Mouse (Mus musculus): ENCODE measurements around the gene AW209491.

AW209491 gene

DNA sequence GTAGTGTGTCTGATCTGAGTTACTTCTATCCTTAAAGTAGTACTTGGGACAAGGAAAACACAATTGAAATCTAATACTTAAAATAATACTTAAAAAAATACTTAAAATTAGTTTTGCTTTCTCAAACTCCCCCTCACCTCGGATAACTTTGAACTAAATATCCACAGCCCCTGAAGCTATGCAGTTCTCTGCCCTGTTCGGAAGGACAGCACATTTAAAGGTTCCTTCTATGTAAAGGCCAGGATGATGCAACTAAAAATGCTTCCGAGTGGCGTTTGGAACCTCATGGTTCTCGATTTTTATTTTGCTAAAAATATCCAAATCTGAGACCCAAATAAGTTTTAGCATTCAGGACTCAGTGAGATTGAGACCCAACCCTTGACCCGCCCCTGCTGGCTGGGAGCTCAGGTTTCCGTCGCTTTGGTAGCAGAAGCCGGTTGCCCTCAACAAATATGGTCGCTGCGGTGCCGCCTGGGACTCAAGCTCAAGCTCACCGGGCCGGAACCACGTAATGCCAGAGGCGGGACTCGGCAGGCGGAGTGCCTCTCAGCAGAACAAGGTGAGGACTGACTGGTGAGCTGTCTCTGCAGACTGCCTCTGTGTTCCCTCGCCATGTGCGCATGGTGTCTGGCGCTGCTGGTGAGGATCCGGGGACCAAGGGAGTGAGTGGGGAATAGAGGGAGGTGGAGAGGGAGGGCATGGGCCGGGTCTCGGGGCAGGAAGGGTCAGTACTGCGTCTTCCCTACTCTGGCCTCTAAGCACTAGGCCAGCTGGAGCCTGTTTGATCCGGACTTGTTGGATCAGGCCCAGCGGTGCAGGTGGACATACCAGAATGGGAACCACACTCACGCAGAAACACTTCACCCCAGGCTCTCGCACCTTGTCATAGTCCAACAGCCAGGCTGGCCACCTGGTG lies at the start of gene AW209491:
AW209491 (plus strand) TSS at position 429 of the 916 bp plus-strand sequence.
- peak; percentile 95 for DNase-seq (ENCODE audit: low read depth)

DNA sequence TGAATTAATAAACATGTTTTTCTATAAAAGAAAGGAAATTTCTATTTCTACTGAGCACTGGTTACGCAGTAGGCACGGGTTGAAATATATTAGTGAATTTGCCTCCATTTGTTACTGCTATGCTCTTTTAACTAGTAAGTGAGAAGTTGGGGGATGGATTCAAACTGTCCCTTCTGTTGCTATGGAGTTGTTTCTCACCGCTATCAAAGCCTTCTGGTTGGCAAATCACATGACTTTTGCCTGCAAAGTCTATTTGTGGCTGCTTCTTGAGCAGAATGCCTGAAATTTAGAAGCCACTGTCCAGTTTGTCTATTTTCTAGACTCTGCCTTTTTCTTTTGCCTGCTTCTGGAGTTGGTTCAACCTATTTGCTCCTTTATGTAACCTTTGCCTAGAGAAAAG lies 49.6 kb upstream of the AW209491 start:
- no peak for DNase-seq (ENCODE audit: low read depth)

DNA sequence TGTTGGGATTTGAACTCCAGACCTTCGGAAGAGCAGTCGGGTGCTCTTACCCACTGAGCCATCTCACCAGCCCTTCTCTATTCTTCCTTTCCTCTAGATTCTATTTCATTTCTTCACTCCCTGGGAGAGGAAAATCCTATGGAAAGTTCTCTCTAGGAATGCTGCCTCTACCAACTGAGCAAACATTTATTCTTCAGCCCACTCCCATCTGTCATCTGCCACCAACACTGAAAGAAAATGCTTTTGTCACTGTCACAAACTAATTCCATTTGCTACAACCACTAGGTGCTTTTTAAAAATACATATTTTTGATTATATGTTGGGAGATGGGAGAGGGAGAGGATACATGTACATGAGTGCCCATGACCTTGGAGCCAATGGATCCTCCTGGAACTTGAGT lies 27.2 kb upstream of the AW209491 start:
- no peak for DNase-seq (ENCODE audit: low read depth)

DNA sequence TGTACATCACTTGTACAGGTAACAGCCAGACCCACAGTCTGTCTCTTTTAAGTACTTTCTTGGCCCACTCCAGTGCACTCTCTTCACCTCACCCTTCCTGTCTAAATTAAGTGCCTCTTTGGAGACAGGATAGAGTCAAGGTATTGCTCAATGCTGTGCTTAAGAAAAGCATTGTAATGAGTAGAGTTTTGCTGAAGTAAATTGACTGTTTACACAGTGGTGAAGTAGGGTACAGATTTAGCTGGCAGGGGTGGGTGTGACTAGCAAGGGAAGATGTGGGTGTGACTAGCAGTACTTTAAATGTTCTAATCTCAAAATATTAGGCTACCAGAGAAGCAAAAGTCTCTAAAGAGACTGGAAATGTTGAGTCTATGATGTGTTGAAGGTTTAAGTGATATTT lies 22.3 kb upstream of the AW209491 start:
- no peak for DNase-seq (ENCODE audit: low read depth)

DNA sequence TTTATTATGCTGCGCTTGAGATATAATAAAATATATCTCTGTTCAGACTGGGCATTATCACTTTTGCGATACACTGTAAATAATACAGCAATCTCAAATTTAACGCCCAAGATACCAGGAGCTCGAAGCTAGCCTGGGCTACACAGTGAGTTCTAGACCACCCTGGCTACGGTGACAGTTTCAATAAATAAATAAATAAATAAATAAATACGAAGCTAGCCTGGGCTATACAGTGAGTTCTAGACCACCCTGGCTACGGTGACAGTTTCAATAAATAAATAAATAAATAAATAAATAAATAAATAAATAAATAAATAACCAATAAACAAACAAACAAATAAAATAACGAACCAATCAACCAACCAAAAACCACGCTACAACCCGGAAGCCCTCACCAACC lies 17.5 kb upstream of the AW209491 start:
- no peak for DNase-seq (ENCODE audit: low read depth)

DNA sequence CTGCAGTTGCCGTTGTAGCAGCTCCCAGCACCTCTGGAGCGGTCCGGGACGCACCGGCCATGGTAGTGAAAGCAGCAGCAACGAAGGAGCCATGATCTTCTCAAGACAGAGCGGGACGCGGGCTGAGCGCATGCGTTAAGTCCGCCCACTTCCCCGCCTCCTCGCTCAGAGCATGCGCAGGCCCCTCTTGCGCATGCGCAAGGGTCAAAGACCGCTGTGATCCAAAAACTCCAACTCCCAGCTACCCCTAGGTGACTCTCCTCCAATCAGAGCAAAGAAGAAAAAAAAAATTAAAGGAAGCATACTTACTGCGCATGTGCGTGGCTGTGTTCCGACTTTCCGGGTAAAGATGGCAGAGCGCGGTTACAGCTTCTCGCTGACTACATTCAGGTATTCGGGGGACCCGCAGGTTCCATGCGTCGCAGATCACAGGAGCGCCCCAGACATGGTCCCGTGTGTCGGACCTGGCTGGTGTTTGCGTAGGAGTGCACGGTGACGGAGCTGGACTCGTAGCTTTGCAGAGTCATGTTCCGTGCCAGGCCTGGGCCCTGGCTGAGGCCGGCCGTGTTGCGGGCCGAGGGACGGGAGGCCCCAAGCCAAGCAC lies 16.9 kb upstream of the AW209491 start, which contains the start of the genes Mrpl32 and Psma2:
Mrpl32 (minus strand) TSS at position 240 of the 604 bp plus-strand sequence.
Psma2 (plus strand) TSS at position 315 of the 604 bp plus-strand sequence.
- DNase-seq (ENCODE audit: low read depth) = peak; percentile 100

DNA sequence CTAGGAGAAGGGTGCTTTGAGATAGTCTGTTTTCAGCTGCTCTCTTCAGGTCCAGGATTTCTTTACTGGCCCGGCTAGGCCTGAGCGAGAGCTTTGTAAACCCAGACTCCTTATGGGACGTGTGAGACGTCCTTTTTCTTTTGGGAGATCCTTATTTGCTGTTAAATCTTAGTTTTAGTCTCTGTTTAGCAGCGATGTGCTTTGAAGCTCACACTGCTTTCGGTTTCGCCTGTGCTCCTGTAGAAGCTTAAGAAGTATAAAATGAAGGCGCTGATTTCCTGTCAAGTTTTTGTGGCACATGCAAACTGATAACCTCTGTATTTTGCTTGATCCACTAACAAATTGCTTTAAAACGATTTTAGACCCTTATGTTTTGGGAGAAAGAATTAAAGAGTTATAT lies 16.4 kb upstream of the AW209491 start:
- DNase-seq (ENCODE audit: low read depth) = peak; percentile 75

DNA sequence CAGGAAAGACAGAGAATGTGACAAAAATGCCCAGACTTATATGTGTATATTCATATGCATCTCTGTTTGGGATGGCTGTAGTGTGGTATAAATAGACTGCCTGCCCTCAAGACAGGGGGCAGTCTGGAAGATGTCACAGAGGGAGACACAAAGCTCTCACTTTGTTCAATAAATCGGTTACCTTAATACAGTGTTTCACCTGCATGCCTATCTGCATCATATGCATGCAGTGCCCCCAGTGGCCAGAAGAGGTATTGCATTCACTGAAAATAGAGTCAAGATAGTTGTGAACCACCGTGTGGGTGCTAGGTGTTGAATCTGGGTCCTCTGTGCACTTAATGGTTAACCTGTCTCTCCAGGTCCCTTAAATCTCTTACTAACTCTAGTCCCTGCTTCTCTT lies 11.2 kb upstream of the AW209491 start:
- peak; percentile 86 for DNase-seq (ENCODE audit: low read depth)

DNA sequence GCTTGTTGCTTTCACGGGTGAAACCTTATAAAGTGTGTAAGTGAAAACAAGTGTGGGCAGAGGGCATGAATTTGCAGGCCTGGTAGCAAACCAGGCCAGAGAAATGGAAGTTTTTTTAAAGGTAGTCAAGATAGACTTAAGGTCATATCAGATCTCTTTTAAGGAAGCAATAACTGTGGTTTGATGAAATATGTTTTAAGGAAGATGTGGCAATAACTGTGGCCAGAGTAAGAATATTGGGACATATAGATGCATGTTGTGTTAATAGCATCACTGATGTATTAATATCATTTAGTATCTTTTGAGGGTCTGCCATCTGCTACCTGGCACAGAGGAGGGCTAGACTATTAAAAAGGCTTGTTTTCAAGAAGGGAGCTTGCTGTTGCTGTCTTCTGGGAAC lies 10.0 kb downstream of the AW209491 start:
- no peak for DNase-seq (ENCODE audit: low read depth)

DNA sequence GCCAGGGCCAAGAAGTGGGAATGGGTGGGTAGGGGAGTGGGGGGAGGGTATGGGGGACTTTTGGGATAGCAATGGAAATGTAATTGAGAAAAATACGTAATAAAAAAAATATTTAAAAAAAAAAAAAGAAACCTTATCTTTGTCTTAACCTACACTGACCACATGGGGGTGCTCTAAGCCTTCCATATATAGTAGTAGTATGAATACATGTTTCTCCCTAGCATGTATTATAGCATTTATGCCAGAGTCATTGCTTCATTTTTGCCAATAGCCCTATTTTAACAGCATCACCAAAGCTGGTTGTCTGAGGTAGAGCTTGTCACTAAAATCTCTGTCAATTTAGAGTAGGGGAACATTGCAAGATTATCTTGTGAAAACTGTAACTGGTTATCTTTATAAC lies 19.3 kb downstream of the AW209491 start:
- peak; percentile 38 for DNase-seq (ENCODE audit: low read depth)

DNA sequence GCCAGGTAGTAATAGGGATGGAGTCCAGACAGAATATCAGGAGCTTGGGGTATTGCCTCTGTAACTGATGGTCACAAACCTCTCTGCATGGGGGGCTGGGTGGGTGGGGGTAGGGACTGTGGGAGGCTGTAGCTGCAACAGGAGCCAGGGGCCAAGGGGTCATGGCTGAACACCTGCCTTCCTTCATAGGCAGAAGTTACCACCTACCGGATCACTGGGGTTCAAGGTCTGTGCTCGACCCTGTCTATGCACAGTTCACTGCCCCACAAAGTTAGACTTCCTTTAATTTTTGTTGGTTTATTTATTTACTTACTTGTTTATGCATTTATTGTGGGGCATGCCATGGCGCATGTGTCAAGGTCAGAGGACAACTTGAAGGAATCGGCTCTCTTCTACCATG lies 37.2 kb downstream of the AW209491 start:
- no peak for DNase-seq (ENCODE audit: low read depth)

DNA sequence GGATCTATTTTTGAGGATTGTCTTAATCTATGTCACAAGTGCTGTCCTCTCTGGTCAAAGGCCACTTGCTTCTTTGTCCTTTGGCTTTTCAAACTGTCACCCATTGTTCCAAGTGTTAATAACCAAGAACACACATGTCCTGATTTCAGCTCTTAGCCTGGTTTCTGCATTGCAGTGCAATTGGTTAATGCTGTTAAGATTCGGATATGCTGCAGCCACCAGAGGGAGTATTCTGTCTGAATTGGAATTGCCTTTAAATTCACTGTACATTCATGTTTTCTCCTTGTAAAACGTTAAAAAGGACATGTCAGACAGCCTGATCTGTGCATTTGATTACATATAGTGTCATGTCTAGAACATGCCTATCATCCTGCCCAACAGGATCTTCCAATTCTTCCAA lies 40.4 kb downstream of the AW209491 start:
- no peak for DNase-seq (ENCODE audit: low read depth)
